Mouse (Mus musculus) A20 (cell line): ENCODE data around the gene Ndufb5.
"Not testable (repeated sequence)": the region's sequence is repeated elsewhere in the genome, so short reads cannot be mapped to it uniquely, and the experiment has no call there.

Source experiments
- DNase-seq: peaks from one replicate; pipeline ENCODE4 v3.0.0-alpha.2; 2011; ENCODE audit warnings: low read depth, low spot score

Gene Ndufb5

DNA sequence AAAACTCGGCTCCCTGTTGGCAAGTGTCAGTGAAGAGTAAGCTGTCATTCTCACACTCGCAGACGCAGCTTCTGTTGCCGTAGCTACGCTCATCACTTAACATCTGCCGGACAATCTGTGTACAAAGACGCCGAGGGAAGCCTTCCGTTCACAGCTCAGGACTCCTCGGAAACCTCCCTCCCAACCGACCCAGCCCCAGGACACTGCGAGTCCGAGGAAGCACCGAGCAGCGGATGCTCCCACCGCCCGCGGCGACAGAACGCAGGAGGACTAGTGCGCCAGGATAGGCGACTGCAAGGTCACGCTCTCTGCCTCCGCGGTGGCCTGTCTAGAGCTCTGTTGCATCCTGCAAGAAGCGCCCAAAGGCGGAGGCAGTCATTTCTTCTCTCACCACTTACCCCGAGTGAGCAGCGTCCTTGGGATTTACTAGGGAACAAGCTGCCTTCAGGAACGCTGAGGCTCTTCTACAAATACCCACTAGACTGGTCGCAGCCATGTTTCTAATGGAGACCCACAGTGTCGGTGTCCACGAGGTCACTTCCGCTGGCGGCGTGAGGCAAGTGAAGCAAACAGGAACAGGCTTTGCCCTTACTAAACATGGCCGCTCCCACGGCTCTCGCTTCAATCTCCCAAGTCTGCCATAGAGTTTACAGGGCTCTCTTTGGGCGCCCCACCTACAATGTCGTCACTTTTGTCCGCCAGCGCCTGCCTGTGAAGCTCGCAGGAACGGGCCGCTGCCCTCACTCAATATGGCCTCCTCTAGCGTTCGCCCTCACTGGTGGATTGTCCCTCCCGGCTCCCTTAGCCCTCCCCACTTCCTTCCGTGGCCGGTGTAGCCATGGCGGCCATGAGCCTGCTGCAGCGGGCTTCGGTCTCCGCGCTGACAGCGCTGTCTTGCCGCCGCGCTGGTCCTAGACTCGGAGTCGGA lies at the start of gene Ndufb5:
Ndufb5 (plus strand) TSS at position 747 of the 928 bp plus-strand sequence.
- peak; percentile 99 for DNase-seq

DNA sequence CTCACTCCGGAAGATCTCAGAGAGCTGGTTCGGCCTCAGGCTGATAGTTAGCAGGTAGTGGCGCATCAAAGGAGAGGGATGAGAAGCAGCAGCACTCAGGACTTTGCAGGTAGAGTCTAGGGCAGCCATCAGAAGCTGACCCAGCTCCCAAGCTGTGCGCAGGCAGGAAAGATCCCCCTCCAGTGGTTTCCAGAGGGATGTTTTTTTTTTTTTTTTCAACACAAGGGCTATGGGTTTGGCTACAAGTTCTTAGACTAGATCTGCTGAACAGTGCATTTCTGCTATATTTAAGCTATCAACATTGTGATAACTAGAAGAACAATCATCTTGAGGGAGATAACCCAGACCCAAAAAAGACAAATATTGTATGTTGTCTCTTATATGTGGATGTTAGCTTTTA lies 49.6 kb upstream of the Ndufb5 start:
- DNase-seq, result no peak

DNA sequence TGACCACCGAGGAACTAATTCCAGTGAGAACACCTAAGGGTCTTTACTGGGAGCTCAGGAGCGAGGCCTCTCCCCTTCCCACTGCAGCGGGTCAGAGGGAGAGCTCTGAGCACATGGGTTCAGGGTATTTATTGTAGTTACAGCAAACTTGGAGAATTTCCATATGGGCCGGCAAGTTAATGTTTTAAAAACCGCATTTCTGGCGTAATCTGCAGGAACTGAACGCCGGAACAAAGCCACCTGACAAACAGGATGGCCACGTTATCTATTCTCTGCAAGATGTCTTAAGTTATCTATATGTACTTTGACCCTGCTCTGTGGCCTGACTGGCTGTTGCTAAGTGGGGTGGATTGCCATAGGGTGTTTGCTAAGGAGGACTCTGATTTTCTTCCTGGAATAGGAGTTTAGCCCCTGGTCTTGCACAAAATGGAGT lies 47.2 kb upstream of the Ndufb5 start:
- DNase-seq, result no peak

DNA sequence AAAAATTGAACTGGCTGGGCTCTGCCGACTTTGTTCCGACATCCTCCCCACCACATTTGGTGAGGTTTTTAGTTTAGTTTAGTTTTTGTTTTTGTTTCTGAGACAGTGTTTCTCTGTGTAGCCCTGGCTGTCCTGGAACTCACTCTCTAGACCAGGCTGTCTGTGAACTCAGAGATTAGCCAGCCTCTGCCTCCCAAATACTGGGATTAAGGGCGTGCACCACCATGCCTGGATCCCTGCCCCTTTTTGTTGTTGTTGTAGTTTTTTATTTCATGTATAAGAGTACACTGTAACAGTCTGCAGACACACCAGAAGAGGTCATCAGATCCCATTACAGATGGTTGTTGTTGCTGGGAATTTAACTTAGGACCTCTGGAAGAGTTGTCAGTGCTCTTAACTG lies 46.8 kb upstream of the Ndufb5 start:
- no peak for DNase-seq

DNA sequence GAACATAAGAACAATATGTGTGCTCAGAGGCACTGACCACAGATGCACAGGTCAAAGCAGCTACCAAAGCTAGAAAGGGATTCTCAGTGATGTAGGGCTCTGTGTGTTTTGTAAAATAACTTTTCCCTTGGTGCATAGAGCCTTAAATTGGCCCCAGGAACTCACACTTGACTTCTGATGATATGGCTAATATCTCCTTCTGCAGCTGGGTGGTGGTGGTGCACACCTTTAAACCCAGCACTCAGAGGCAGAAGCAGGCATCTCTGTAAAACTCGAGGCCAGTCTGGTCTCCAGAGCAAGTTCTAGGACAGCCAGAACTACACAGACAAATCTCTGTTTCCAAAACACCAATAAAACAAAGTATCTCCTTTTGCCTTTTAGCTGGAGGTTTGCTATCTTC lies 45.9 kb upstream of the Ndufb5 start:
- DNase-seq, result no peak

DNA sequence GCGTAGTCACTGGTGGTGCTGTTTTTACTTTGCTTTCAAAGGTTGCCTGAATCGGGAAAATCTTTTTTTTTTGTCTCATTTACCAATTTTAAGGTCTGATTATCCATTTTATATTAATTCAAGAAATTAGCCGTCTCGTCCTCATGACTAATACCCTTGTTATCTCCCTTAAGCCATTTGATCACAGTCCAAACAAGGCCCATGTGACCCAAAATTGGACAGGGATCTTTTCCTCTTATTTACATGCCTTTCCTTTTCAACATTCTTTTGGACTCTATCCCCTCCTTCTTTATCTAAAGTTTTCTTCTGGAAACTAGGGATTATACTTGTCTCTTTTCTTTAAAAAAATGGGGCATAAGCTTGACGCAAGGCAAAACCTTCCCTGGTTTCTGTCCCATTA lies 44.9 kb upstream of the Ndufb5 start:
- no peak for DNase-seq

DNA sequence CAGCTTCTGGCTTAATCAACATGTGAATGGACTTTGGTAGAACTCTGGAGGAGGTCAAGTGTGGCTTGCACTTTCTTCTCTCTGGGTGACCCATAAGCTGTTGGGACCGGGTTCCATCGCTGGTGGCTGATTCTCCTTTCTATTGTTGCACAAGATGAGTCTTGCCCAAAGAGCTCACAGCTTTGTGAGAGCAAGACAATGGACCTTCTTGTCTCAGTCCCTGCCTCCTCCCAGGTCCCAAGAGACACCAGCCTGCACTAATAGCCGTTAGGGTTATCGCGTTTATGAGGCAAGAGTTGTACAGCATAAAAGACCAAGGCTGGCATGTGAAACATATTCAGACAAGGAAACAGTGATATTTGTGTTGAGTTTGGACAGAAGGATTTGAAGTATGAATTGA lies 42.6 kb upstream of the Ndufb5 start:
- DNase-seq, result no peak

DNA sequence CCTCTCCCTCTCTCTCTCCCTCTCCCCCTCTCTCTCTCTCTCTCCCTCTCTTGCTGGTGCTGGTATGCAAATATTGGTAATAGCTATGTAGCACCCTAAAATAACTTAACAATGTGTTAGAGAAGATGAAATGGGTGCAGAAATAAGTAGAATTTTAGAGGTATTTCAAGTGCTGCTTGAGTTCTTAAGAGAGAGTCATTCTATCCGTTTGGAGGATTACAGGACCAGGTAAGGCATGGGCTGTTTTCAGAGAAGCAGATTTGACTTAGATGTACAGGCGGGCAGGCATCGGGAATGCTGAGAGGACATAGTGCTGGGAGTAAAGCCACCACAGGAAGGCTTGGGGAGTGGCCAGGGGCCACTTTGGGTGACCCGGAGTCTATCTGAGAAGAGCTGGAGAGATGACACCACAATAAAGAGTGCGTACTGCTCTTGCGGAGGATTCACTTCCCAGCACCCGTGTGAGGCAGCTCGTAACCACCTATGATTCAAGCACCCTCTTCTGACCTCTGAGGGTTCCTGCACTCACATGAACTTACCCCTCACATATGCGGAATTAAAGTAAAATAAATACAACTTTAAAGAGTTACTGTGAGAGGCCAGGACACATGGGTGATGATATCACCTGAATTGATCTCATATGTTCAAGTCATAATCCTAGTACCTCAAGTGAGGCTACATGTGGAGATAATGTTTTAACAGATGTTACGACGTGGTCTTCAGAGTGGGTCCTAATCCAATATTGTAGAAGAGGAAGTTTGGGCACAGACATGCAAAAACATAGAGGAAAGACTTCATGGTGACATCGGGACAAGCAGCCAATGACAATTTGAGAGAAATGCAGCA lies 41.8 kb upstream of the Ndufb5 start:
- peak; percentile 25 for DNase-seq

DNA sequence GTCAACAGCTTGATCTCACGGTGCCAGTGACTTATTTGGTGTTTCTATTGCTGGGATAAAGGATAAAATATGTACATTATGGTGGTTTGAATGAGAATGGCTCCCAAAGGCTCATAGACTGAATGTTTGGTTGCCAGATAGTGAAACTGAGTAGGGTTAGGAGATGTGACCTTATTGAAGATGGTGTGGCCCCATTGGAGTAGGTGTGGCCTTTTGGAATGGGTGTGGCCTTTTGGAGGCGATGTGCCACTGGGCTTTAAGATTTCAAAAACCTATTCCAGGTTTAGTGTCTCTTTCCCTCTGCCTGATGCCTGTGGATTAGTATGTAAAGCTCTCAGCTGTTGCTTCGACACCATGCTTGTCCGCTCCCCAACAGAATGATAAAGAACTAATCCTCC lies 41.2 kb upstream of the Ndufb5 start:
- DNase-seq, result no peak

DNA sequence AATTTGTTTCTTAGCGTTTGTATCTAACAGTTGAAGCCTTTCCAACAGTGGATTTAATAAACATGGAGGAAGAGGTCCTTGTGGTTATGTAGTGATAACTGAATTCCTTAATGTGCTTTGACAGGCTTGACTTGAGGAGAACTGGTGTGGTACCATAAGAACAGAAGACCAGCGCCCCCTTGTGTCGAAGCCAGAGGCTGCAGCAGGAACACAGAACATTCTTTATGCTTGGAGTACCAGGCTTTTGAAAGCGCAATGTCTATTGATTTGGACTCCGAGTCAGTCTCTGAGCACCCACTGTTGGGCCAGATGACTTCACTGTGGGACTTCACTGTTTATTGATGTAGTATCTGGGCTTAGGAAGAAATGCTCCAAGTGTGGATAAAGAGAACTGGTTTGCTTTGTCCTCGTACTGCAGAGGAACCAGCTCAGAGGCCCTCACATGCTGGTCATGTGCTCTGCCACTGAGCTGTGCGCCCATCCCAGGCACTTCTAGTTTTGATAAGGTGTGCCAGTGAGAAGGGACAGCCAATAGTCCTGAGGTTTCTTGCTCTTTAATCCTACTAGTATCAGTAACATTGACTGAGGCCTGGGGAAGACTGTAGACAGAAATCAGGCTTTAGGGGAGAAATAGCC lies 38.4 kb upstream of the Ndufb5 start:
- DNase-seq, result peak; percentile 86

DNA sequence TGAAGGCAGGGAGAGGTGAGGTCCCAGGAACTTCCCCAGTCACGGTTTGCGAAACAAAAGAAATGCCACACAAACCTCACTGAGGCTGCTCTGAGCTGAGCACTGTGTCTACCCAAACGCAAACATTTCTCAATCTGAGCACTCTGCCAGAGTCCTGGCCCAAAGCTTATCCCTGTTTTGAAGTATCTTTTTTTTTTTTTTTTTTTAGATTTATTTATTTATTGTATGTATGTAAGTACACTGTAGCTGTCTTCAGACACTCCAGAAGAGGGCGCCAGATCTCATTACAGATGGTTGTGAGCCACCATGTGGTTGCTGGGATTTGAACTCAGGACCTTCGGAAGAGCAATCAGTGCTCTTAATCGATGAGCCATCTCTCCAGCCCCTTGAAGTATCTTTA lies 32.8 kb upstream of the Ndufb5 start:
- not testable (repeated sequence) for DNase-seq

DNA sequence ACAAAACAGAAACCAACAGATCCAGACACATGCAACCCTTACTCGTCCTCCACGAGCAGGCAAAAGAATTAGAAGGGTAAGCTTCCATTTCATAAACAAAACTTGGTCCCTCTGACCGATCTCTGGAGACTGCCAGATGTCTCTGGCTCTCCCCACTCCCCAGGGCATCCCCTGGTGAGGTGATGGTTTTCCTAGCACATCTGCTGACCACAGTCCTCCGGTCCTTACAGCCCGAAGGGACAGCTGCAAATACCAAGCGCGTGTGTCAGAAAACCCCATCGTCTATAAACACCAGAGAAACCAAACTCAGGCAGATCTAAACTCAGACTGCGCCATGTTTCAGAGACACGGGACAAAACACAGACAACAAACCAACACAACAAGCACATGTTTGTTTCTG lies 32.2 kb upstream of the Ndufb5 start:
- DNase-seq, result not testable (repeated sequence)

DNA sequence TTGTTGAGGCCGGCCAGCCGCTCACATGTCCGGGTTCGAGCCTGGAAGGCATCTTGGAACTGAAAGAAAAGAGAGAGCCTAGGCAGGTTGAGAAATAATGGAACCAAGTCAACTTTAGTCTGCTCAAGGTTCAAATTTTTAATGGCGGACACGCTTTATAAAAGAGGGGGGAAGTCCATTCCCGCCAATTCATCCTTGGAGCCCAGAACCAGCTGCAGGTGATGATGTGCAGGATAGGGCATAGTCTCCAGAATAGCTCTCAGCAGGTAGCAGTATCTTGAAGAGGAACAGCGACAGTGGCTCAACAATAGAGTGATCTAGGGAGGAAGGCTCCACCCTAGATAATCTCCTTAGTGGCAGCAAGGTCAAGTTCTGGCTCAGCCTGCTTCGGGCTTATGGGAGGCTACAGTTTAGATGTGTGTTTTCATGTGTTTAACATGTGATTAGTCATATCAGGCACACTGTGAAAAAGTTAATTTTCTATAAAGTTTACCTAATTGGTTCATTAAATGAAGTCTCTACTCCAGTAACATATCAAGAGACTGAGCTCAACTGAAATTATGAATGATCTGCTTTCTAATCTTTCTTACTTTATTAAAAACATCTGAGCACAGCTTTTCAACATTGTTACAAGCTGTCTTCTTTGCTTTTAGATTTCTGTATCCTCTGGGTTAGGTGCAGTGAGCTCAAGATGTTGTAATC lies 31.0 kb upstream of the Ndufb5 start, which contains the start of gene Actl6a:
Actl6a (plus strand) TSS at position 652 of the 702 bp plus-strand sequence.
- DNase-seq, result not testable (repeated sequence)

DNA sequence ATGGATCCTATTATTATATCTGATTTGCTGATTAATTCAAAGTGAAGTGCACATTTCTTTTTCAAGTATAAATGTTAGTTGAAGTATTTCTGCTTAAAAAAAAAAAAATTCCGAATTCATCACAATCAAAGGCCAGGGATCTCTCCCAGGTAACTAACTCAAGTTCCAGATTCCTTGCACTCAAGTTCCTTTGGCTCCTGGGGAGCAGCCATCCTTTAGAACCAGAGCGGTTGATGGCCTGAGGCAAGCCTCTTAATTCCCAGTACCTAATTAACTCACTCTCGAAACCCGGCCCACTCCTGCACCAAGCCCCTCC lies 28.8 kb upstream of the Ndufb5 start:
- no peak for DNase-seq

DNA sequence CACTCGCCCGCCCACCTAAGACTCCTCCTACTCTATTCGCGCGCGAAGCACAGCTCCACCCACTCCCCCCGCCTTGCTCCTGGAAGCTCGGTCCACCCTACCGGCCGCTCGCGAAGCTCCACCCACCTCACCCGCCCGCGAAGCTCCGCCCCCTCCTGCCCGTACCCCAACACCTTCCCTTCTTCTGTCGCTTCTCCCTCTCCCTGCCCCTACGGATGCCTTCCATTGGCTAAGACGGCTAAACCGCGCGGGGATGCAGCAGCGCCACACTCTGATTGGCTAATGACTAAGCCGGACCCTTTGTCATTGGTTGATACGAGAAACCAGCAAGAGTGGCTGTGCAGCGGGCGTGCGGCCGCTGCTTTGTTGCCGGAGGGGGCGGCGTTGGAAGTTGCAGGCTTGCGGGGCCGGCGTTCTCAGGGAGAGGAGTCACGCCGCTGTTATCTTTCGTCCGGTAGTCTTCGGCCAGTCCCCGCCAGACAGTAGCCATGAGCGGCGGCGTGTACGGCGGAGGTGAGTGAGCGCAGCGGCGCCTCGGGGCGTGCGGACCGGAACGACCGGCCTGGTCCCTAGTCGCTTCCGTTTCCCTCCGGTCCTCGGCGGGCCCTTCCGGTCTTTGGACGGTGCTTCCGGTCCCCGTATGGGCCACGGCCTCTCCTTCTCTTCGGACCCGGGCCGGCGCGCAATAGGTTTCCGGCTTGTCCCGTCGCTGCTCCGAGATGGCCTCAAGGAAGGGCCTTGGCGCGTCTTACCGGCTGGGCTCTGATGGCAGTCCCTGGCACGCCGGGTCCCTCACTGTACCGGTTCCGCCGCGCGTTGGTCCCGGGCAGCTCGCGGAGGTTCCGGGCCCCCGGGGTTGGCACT lies 28.2 kb upstream of the Ndufb5 start:
- peak; percentile 100 for DNase-seq

DNA sequence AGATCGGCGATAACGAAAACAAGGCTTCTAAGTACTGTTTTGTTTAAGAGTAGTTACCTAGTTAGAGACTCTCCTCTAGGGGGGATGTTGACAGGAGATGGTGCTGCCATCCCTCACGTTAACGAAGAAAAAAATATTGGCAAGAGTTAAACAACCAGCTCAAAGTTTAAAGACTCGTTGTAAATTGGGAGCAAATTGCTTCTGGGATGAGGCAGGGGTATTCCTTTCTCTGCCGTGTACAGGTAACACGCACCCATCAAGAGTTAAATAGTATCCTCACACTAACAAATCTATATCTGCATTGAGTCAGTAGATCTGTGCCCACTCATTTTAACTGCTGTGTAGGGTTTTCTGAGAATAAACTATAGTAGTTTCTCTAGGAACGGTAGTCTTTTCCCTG lies 27.4 kb upstream of the Ndufb5 start:
- no peak for DNase-seq

DNA sequence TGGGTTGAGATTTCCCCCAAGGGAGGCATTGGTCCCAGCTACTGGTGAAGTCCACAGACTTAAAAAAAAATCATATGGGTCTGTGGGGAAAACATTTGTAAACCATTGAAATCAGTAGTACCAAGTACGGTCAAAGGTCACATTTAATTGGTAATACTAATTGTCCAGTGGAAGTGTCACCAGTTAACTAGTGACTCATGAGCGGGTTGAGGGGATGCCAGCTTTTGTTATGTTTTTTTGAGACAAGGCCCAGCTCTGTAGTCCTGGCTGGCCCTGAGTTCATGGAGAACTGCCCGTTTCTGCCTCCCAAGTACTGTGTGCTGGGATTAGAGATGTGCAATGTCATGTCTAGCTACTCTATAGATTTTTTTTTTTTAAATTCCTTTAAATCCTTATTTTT lies 23.1 kb upstream of the Ndufb5 start:
- DNase-seq, result no peak

DNA sequence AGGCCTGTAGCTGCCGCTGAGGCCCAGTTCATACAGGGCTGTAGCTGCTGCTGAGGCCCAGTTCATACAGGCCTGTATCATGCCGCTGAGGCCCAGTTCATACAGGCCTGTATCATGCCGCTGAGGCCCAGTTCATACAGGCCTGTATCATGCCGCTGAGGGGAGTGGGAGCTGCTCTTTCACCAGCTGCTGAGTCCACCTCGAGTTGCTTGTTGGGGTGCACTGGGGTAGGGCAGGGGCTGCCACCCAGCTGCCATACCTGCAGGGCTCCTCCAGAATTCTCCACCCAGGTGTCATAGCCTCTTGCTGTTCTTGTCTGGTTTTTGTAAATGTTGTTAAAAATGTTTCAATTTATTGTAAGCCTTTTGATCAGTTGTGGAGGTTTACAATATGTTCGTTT lies 19.4 kb upstream of the Ndufb5 start:
- DNase-seq, result not testable (repeated sequence)

DNA sequence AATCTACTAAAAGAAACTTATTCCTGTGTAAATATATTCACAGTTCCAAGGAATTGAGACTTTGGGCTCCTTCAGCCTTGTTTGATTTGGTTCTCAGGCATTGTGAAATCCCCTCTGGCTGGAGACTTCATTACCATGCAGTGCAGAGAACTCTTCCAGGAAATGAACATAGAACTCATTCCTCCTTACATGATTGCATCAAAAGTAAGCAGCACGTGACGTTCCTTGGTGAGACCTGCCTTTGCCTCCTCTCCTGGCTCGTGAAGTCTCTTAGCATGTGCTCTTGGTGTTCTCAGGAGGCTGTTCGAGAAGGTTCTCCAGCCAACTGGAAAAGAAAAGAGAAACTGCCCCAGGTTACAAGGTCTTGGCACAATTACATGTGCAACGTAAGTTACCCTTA lies 18.5 kb upstream of the Ndufb5 start:
- DNase-seq, result no peak

DNA sequence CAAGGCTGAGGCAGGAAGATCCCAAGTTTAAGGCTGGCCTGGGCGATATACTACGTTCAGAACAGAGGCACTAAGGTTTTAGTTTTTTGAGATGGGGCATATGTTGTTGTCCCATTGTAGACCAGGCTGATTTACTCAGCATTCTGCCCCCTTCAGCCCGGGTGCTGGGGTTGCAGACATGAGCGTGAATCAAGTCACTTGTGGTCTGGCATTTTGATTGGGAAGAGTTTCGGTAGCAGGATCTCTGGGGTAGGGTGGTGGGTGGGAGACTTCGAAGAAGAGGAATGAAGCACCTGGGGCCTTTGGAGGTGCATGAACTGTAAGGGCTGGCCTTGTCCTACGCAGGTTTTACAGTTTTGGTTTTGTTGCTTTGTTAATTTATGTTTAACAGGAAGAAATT lies 12.6 kb upstream of the Ndufb5 start:
- DNase-seq, result no peak

DNA sequence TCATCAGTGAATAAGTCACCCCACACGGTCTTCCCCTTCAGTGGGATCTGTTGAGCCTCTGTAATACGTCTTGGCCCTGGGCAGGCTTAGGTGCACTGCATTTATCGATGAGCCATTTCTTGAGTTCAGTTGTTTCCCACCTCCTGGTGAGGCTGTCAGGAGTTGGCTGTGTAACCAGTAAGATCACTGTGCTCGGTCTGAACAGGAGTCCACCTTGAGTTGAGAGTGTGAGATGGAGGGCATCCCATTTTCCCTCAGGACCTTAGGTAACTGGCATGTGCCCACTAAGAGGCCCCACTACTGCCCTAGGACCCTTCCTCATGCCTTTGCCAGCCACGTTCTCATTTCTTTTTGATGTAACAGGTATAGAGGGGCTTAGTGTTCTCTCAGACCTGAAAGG lies 10.8 kb upstream of the Ndufb5 start:
- DNase-seq, result no peak
